Mouse (Mus musculus): Measurements from ENCODE around the gene Cdc14a. TPM values are rescaled to one million over a fixed set of nuclear protein-coding genes. Genes with fewer than 3 reads are reported as not detected.

Gene Cdc14a
- total and polyA plus RNA-seq, 3 experiments, result 2.6 to 5.9 TPM; not detected in 1

- TF ChIP-seq HCFC1 (IDR thresholded peaks at IDR 0.05; ENCODE audit: low read depth, low read length), result no peak
- H3K9me3 ChIP-seq (replicated peaks; ENCODE audit: insufficient read depth, low read length), result no peaks in the 10 kb centered on the region
- no peak overlapping the region for H3K9ac ChIP-seq (ENCODE audit: control insufficient read depth, low read depth, low read length, poor library complexity, severe bottlenecking)
- H3K79me2 ChIP-seq (ENCODE audit: control insufficient read depth, insufficient read depth, low read length, poor library complexity), result no peaks in the 10 kb centered on the region
- H3K4me3 ChIP-seq (ENCODE audit: control insufficient read depth in 1 of 2, insufficient read depth in 1 of 2, low read depth in 2 of 2, low read length in 2 of 2), result no peak overlapping the region
- H3K36me3 ChIP-seq (ENCODE audit: control insufficient read depth in 1 of 2, insufficient read depth in 2 of 2, low read length in 2 of 2), result peaks cover 0 to 5% of the 10 kb centered on the region in 2 experiments; a peak in 2 of 4 replicates
- H3K4me1 ChIP-seq (ENCODE audit: control insufficient read depth in 1 of 2, insufficient read depth in 2 of 2, low read length in 2 of 2), result peaks cover under 1 to 5% of the 10 kb centered on the region in 2 experiments
- DNase-seq (ENCODE audit: low read depth, low spot score), result no peak
- no peak overlapping the region for H3K27ac ChIP-seq (ENCODE audit: control insufficient read depth, low read depth, low read length)
- no peaks in the 10 kb centered on the region for H3K27me3 ChIP-seq (ENCODE audit: control insufficient read depth in 1 of 2, insufficient read depth in 2 of 2, low read length in 2 of 2)
Observed at GRCm38 (mm10) chr3:116394885-116395390, 28.9 kb downstream of the Cdc14a start.

GRCm38 (mm10) chr3:116391399-116391798, 32.4 kb downstream of the Cdc14a start:
- H3K9me3 ChIP-seq (replicated peaks; ENCODE audit: insufficient read depth, low read length), result no peaks in the 10 kb centered on the region
- peaks cover 0 to 32% of the 10 kb centered on the region in 2 experiments; a peak in 2 of 4 replicates for H3K36me3 ChIP-seq (ENCODE audit: control insufficient read depth in 1 of 2, insufficient read depth in 2 of 2, low read length in 2 of 2)
- peaks cover 21 to 24% of the 10 kb centered on the region in 2 experiments for H3K4me1 ChIP-seq (ENCODE audit: control insufficient read depth in 1 of 2, insufficient read depth in 2 of 2, low read length in 2 of 2)
- H3K27ac ChIP-seq (ENCODE audit: control insufficient read depth, low read depth, low read length), result no peak overlapping the region
- no peak for TF ChIP-seq ZC3H11A (IDR thresholded peaks at IDR 0.05; ENCODE audit: low read depth, low read length)
- no peak for TF ChIP-seq CHD1 (IDR thresholded peaks at IDR 0.05; ENCODE audit: low read depth, low read length)
- no peak for TF ChIP-seq GABPA (IDR thresholded peaks at IDR 0.05; ENCODE audit: low read depth, low read length)
- TF ChIP-seq POLR2AphosphoS2 (IDR thresholded peaks at IDR 0.05; ENCODE audit: low read length), result no peak
- TF ChIP-seq MAZ (IDR thresholded peaks at IDR 0.05; ENCODE audit: low read depth, low read length), result no peak
- TF ChIP-seq E2F4 (IDR thresholded peaks at IDR 0.05; ENCODE audit: borderline replicate concordance, low read depth, low read length), result no peak
- no peak for TF ChIP-seq SIN3A (IDR thresholded peaks at IDR 0.05; ENCODE audit: low read length)
- DNase-seq (ENCODE audit: low read depth, low spot score), result no peak
- no peaks in the 10 kb centered on the region for H3K79me2 ChIP-seq (ENCODE audit: control insufficient read depth, insufficient read depth, low read length, poor library complexity)
- no peaks in the 10 kb centered on the region for H3K27me3 ChIP-seq (ENCODE audit: control insufficient read depth in 1 of 2, insufficient read depth in 2 of 2, low read length in 2 of 2)
- H3K4me3 ChIP-seq (ENCODE audit: control insufficient read depth in 1 of 2, insufficient read depth in 1 of 2, low read depth in 2 of 2, low read length in 2 of 2), result no peak overlapping the region
- no peak overlapping the region for H3K9ac ChIP-seq (ENCODE audit: control insufficient read depth, low read depth, low read length, poor library complexity, severe bottlenecking)

- Histone ChIP-seq H3K4me3 (ENCODE audit: control insufficient read depth in 1 of 2, insufficient read depth in 1 of 2, low read depth in 2 of 2, low read length in 2 of 2) (peak overlapping the region; percentile 53 to 57), H3K27me3 (ENCODE audit: control insufficient read depth in 1 of 2, insufficient read depth in 2 of 2, low read length in 2 of 2) (no peaks in the 10 kb centered on the region), H3K27ac (ENCODE audit: control insufficient read depth, low read depth, low read length) (peak overlapping the region; percentile 83), H3K9ac (ENCODE audit: control insufficient read depth, low read depth, low read length, poor library complexity, severe bottlenecking) (peak overlapping the region; percentile 56), H3K4me1 (ENCODE audit: control insufficient read depth in 1 of 2, insufficient read depth in 2 of 2, low read length in 2 of 2) (peaks cover 27 to 29% of the 10 kb centered on the region in 2 experiments), H3K36me3 (ENCODE audit: control insufficient read depth in 1 of 2, insufficient read depth in 2 of 2, low read length in 2 of 2) (peaks cover 0 to 41% of the 10 kb centered on the region in 2 experiments; a peak in 2 of 4 replicates), H3K9me3 (replicated peaks; ENCODE audit: insufficient read depth, low read length) (no peaks in the 10 kb centered on the region), H3K79me2 (ENCODE audit: control insufficient read depth, insufficient read depth, low read length, poor library complexity) (no peaks in the 10 kb centered on the region)
- DNase-seq (ENCODE audit: low read depth, low spot score), result peak; percentile 58
- TF ChIP-seq SIN3A (IDR thresholded peaks at IDR 0.05; ENCODE audit: low read length) (no peak; the same call in 1 of the 2 replicates), GATA1 (IDR thresholded peaks at IDR 0.05; ENCODE audit: low read depth, low read length) (peak; percentile 46; the same call in 1 of the 2 replicates), JUND (IDR thresholded peaks at IDR 0.05; ENCODE audit: low read depth, low read length) (peak; percentile 99), MAFK (IDR thresholded peaks at IDR 0.05; ENCODE audit: borderline replicate concordance, low read depth, low read length) (no peak), RCOR1 (IDR thresholded peaks at IDR 0.05; ENCODE audit: low read depth, low read length) (peak; percentile 55), TAL1 (IDR thresholded peaks at IDR 0.05; ENCODE audit: low read length) (peak; percentile 40)
Observed at GRCm38 (mm10) chr3:116389500-116390470, 34.0 kb downstream of the Cdc14a start.
